Mouse (Mus musculus): ENCODE results near the gene Serpinb6c. TPM values are rescaled to one million over a fixed set of nuclear protein-coding genes. Genes with fewer than 3 reads are reported as not detected.

Serpinb6c gene
- polyA plus RNA-seq, 1 experiment from 2014 or later = not detected

- H3K4me1 ChIP-seq (replicated peaks) = peaks cover 7% of the 10 kb centered on the region
- ATAC-seq (ENCODE audit: insufficient number of reproducible peaks, low FRiP score) = no peak
- 84% methylated on average over 3 of the region's 3 CpGs for WGBS
Measured at GRCm38 (mm10) chr13:33930912-33931311, 25.4 kb upstream of the Serpinb6c start.

GRCm38 (mm10) chr13:33930281-33930680 lies 24.8 kb upstream of the Serpinb6c start:
- H3K4me2 ChIP-seq = no peak overlapping the region
- H3K9me3 ChIP-seq (replicated peaks) = no peaks in the 10 kb centered on the region
- H3K27ac ChIP-seq (ENCODE audit: poor library complexity, severe bottlenecking) = no peak overlapping the region
- H3K9ac ChIP-seq = no peak overlapping the region
- peaks cover 26% of the 10 kb centered on the region for H3K36me3 ChIP-seq
- ATAC-seq (ENCODE audit: insufficient number of reproducible peaks, low FRiP score) = no peak
- 67% methylated on average over 2 of the region's 2 CpGs for WGBS
- peaks cover 6% of the 10 kb centered on the region; the same call in 1 of the 2 replicates for H3K4me1 ChIP-seq (replicated peaks)
- H3K4me3 ChIP-seq = no peak overlapping the region
- H3K27me3 ChIP-seq (replicated peaks) = no peaks in the 10 kb centered on the region

More at GRCm38 (mm10) chr13:33930912-33931311, 25.4 kb upstream of the Serpinb6c start:
- H3K4me2 ChIP-seq = no peak overlapping the region
- H3K9me3 ChIP-seq (replicated peaks) = no peaks in the 10 kb centered on the region
- H3K27me3 ChIP-seq (replicated peaks) = no peaks in the 10 kb centered on the region
- H3K4me3 ChIP-seq = no peak overlapping the region
- no peak overlapping the region for H3K9ac ChIP-seq
- H3K36me3 ChIP-seq = peaks cover 25% of the 10 kb centered on the region
- no peak overlapping the region for H3K27ac ChIP-seq (ENCODE audit: poor library complexity, severe bottlenecking)

GRCm38 (mm10) chr13:33921699-33922098 lies 16.2 kb upstream of the Serpinb6c start:
- ATAC-seq (ENCODE audit: insufficient number of reproducible peaks, low FRiP score) = no peak
- H3K9ac ChIP-seq = no peak overlapping the region
- H3K27ac ChIP-seq (ENCODE audit: poor library complexity, severe bottlenecking) = no peak overlapping the region
- no peaks in the 10 kb centered on the region for H3K9me3 ChIP-seq (replicated peaks)
- no peaks in the 10 kb centered on the region for H3K4me1 ChIP-seq (replicated peaks)
- H3K4me3 ChIP-seq = no peak overlapping the region
- peaks cover 59% of the 10 kb centered on the region for H3K36me3 ChIP-seq
- no peaks in the 10 kb centered on the region for H3K27me3 ChIP-seq (replicated peaks)
- no peak overlapping the region for H3K4me2 ChIP-seq
- whole genome bisulfite sequencing = 63% methylated on average over 5 of the region's 5 CpGs

- H3K27ac ChIP-seq (ENCODE audit: poor library complexity, severe bottlenecking) = no peak overlapping the region
- H3K4me2 ChIP-seq = no peak overlapping the region
- WGBS = 82% methylated on average over 6 of the region's 6 CpGs
- H3K4me1 ChIP-seq (replicated peaks) = no peaks in the 10 kb centered on the region
- no peak for ATAC-seq (ENCODE audit: insufficient number of reproducible peaks, low FRiP score)
- H3K9me3 ChIP-seq (replicated peaks) = no peaks in the 10 kb centered on the region
- H3K4me3 ChIP-seq = no peak overlapping the region
- H3K36me3 ChIP-seq = peaks cover 60% of the 10 kb centered on the region
- H3K27me3 ChIP-seq (replicated peaks) = no peaks in the 10 kb centered on the region
- H3K9ac ChIP-seq = no peak overlapping the region
Measured at GRCm38 (mm10) chr13:33921041-33921440, 15.5 kb upstream of the Serpinb6c start.

- WGBS = 54% methylated on average over 3 of the region's 3 CpGs
- Histone ChIP-seq H3K9me3 (replicated peaks) (no peaks in the 10 kb centered on the region), H3K9ac (no peak overlapping the region), H3K4me3 (no peak overlapping the region), H3K27ac (ENCODE audit: poor library complexity, severe bottlenecking) (no peak overlapping the region), H3K4me2 (no peak overlapping the region), H3K27me3 (replicated peaks) (no peaks in the 10 kb centered on the region), H3K36me3 (no peaks in the 10 kb centered on the region), H3K4me1 (replicated peaks) (no peaks in the 10 kb centered on the region)
- ATAC-seq (ENCODE audit: insufficient number of reproducible peaks, low FRiP score) = no peak
Measured at GRCm38 (mm10) chr13:33906821-33907220, 1.3 kb upstream of the Serpinb6c start.

- no peak overlapping the region for H3K9ac ChIP-seq
- no peak overlapping the region for H3K27ac ChIP-seq (ENCODE audit: poor library complexity, severe bottlenecking)
- ATAC-seq (ENCODE audit: insufficient number of reproducible peaks, low FRiP score) = no peak
- no peaks in the 10 kb centered on the region for H3K4me1 ChIP-seq (replicated peaks)
- no peak overlapping the region for H3K4me3 ChIP-seq
- no peaks in the 10 kb centered on the region for H3K36me3 ChIP-seq
- no peaks in the 10 kb centered on the region for H3K27me3 ChIP-seq (replicated peaks)
- WGBS = 74% methylated on average over 2 of the region's 2 CpGs
- H3K9me3 ChIP-seq (replicated peaks) = no peaks in the 10 kb centered on the region
- H3K4me2 ChIP-seq = no peak overlapping the region
Measured at GRCm38 (mm10) chr13:33903290-33903689, 2.2 kb downstream of the Serpinb6c start.

DNA sequence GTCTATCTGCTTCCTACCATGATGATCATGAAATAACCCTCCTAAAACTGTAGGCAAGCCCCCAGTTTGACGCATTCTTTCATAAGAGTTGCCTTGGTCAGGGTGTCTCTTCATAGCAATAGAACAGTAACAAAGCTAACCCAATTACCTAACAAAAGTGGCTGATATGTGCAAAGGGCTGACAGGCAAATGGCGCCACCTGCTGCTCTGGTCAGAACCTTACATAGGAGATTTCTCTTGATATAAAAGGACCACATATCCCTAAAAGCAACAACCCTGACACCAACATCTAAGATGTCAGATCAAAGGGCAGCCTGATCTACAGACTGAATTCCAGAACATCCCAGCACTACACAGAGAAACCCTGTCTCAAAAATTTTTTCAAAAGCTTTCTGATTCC lies 11.3 kb downstream of the Serpinb6c start:
- 43% methylated on average over 2 of the region's 2 CpGs for WGBS
- no peak for ATAC-seq (ENCODE audit: insufficient number of reproducible peaks, low FRiP score)
- Histone ChIP-seq H3K4me2 (no peak overlapping the region), H3K27me3 (replicated peaks) (no peaks in the 10 kb centered on the region), H3K9ac (no peak overlapping the region), H3K27ac (ENCODE audit: poor library complexity, severe bottlenecking) (no peak overlapping the region), H3K9me3 (replicated peaks) (no peaks in the 10 kb centered on the region), H3K36me3 (no peaks in the 10 kb centered on the region), H3K4me1 (replicated peaks) (no peaks in the 10 kb centered on the region), H3K4me3 (no peak overlapping the region)

DNA sequence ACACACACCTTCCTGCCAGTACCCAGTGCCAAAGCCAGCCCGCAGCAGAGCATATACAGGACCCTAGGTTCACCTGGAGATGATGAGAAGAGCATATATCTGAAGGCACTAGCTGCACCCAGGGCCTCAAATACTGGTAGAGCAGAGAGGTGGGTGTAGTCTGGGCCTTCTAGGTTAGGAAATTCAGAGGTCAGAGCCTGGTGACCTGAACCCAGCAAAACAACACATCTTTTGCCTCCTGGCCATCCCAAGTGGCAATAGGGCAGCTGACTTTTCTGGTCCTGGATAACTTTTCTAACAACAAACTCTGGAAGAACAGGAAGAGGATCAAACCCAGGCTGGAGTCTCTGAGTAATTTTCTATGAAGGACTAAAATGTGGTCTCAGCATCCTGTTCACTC lies 62.2 kb downstream of the Serpinb6c start, which contains the start of gene Serpinb6e:
TSS of gene Serpinb6e (minus strand) at position 101 of the 400 bp plus-strand sequence.
- Histone ChIP-seq H3K27me3 (replicated peaks) (no peaks in the 10 kb centered on the region), H3K9me3 (replicated peaks) (no peaks in the 10 kb centered on the region), H3K27ac (ENCODE audit: poor library complexity, severe bottlenecking) (no peak within 1 kb of the TSS), H3K36me3 (no peaks in the 10 kb centered on the region), H3K4me3 (no peak within 1 kb of the TSS), H3K4me2 (no peak within 1 kb of the TSS), H3K4me1 (replicated peaks) (no peaks in the 10 kb centered on the region), H3K9ac (no peak within 1 kb of the TSS)
- no peak for ATAC-seq (ENCODE audit: insufficient number of reproducible peaks, low FRiP score)
- 58% methylated on average over 1 of the region's 1 CpGs for WGBS

- H3K36me3 ChIP-seq = no peaks in the 10 kb centered on the region
- ATAC-seq (ENCODE audit: insufficient number of reproducible peaks, low FRiP score) = no peak
- no peaks in the 10 kb centered on the region for H3K27me3 ChIP-seq (replicated peaks)
- H3K27ac ChIP-seq (ENCODE audit: poor library complexity, severe bottlenecking) = no peak overlapping the region
- no peak overlapping the region for H3K9ac ChIP-seq
- H3K4me2 ChIP-seq = no peak overlapping the region
- H3K4me3 ChIP-seq = no peak overlapping the region
- no peaks in the 10 kb centered on the region for H3K4me1 ChIP-seq (replicated peaks)
- 72% methylated on average over 2 of the region's 2 CpGs for WGBS
- peaks cover 5% of the 10 kb centered on the region; the same call in 1 of the 2 replicates for H3K9me3 ChIP-seq (replicated peaks)
Measured at GRCm38 (mm10) chr13:33830751-33831150, 74.8 kb downstream of the Serpinb6c start.

Other genes with a start within 250 kb of the Serpinb6c start
- gene Serpinb6d, start 244.3 kb downstream of the Serpinb6c start, polyA plus RNA-seq (2016; fragmentation: Nextera tagmentation; extraction: Ambion mirVana) = not detected in 2 replicates
- gene Serpinb6e, start 62.3 kb downstream of the Serpinb6c start, polyA plus RNA-seq (2016; fragmentation: Nextera tagmentation; extraction: Ambion mirVana) = not detected in 2 replicates
- 27.4 and 28.9 TPM in 2 replicates for gene Nqo2, start 59.0 kb upstream of the Serpinb6c start, polyA plus RNA-seq (2016; fragmentation: Nextera tagmentation; extraction: Ambion mirVana)
- gene Ripk1, start 96.7 kb upstream of the Serpinb6c start, polyA plus RNA-seq (2016; fragmentation: Nextera tagmentation; extraction: Ambion mirVana) = 11.0 and 12.1 TPM in 2 replicates
- gene Serpinb6a, start 97.1 kb upstream of the Serpinb6c start, polyA plus RNA-seq (2016; fragmentation: Nextera tagmentation; extraction: Ambion mirVana) = 46.5 and 47.8 TPM in 2 replicates
- 44.4 and 50.5 TPM in 2 replicates for gene Bphl, start 131.9 kb upstream of the Serpinb6c start, polyA plus RNA-seq (2016; fragmentation: Nextera tagmentation; extraction: Ambion mirVana)
- gene Tubb2a, start 172.3 kb upstream of the Serpinb6c start, polyA plus RNA-seq (2016; fragmentation: Nextera tagmentation; extraction: Ambion mirVana) = 111 and 117 TPM in 2 replicates
- 24.2 and 28.8 TPM in 2 replicates for gene Tubb2b, start 224.8 kb upstream of the Serpinb6c start, polyA plus RNA-seq (2016; fragmentation: Nextera tagmentation; extraction: Ambion mirVana)